Mouse (Mus musculus) neural tube, embryonic 11.5 days (tissue): ENCODE results near the gene Ppp1r18. TPM values are rescaled to one million over a fixed set of nuclear protein-coding genes. Genes with fewer than 3 reads are reported as not detected.

Experiments
- ATAC-seq: fragments of 200-750 bp; cut with Nextera tagmentation; 2 replicates; pipeline ENCODE4 v1.8.0; 2017; ENCODE audit warnings: moderate number of reproducible peaks, mild to moderate bottlenecking, moderate TSS enrichment, moderate library complexity; ENCODE audit not compliant: insufficient read depth, low FRiP score, low TSS enrichment
- DNase-seq: peaks from one replicate; pipeline ENCODE4 v3.0.0-alpha.2; 2015; ENCODE audit warnings: low spot score
- H3K27ac ChIP-seq: fragments of 300-500 bp; sonication (generic); 2 replicates; pipeline ENCODE4 v1.5.1; 2014; ENCODE audit warnings: low read depth, mild to moderate bottlenecking, low read length
- H3K27me3 ChIP-seq: fragments of 300-500 bp; sonication (generic); 2 replicates; pipeline ENCODE4 v1.6.1; 2014; ENCODE audit warnings: mild to moderate bottlenecking, low read length, mixed read lengths; ENCODE audit not compliant: control insufficient read depth, insufficient read depth
- H3K36me3 ChIP-seq: fragments of 300-500 bp; sonication (generic); 2 replicates; pipeline ENCODE4 v1.6.1; 2014; ENCODE audit warnings: mild to moderate bottlenecking, low read length, moderate library complexity, mixed read lengths; ENCODE audit not compliant: control insufficient read depth, insufficient read depth
- H3K4me1 ChIP-seq: fragments of 300-500 bp; sonication (generic); 2 replicates; pipeline ENCODE4 v1.6.1; 2014; ENCODE audit warnings: low read length, mixed read lengths; ENCODE audit not compliant: control insufficient read depth, insufficient read depth
- H3K4me2 ChIP-seq: fragments of 300-500 bp; sonication (generic); 2 replicates; pipeline ENCODE4 v1.6.1; 2014; ENCODE audit warnings: low read depth, mild to moderate bottlenecking, moderate library complexity
- H3K4me3 ChIP-seq: fragments of 300-500 bp; sonication (generic); 2 replicates; pipeline ENCODE4 v1.5.1; 2014; ENCODE audit warnings: low read depth, low read length
- H3K9ac ChIP-seq: fragments of 300-500 bp; sonication (generic); 2 replicates; pipeline ENCODE4 v1.6.1; 2014; ENCODE audit warnings: mild to moderate bottlenecking, low read length
- H3K9me3 ChIP-seq: fragments of 300-500 bp; sonication (generic); 2 replicates; pipeline ENCODE4 v1.6.1; 2016; ENCODE audit warnings: low read length; ENCODE audit not compliant: control insufficient read depth
- WGBS: fragments of 180-500 bp; shearing (Covaris S2); extraction: QIAGEN DNeasy Blood & Tissue Kit; methylation state at CpG from one replicate; pipeline ENCODE4 v1.1.7; 2014; 5-methylcytosine and 5-hydroxymethylcytosine counted together
- polyA plus RNA-seq: library from polyadenylated mRNA; unstranded; fragments of >200 nt; fragmentation: Nextera tagmentation; extraction: Ambion mirVana; gene quantifications from 2 replicates; pipeline ENCODE4 v1.2.1, GENCODE M21; 2014

The Ppp1r18 gene
- polyA plus RNA-seq, 1 experiment from 2014 or later, result 39.3 TPM

DNA sequence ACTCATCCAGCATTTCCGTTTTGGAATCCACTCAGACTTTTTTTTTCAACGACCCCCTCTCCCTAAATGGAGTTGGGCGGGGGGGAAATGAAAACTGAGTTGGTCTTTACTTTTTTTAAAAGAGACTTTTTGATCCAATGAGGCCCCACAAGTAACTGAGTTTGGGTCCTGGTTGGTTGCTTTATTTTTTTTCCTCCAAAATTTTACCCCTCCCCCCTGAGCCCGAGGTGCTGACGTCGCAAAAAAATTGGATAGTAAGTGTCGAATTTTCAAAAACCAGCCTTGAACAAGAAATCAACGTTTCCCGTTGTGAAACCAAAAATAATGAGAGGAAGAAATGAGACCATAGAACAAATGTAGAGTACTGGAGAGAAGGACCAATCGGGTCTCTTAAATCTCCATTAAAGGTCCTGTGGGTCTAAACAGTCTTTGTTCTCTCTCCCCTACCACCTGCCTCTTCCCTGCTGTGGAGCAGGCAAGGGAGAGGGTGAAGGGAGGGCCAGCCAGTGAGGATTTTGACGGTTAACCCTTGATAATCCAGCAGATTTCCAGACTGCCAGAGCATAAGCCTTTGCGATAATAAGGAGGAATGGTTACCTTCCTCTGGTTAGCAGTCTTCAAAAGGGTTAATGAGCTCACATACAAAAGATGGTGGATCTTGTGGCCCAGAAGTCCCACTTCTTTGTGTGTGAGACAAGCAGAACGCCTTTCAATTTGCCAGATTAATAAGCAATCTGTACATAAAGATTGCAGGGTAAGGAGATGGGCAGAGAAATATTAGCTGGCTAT, 52.3 kb downstream of the Ppp1r18 start:
- DNase-seq, result peak; percentile 78
- peak overlapping the region; percentile 98 for H3K9ac ChIP-seq
- peaks cover 12% of the 10 kb centered on the region for H3K4me1 ChIP-seq
- no peaks in the 10 kb centered on the region for H3K27me3 ChIP-seq
- peak overlapping the region; percentile 82 for H3K4me3 ChIP-seq
- under 1% methylated on average over 13 of the region's 13 CpGs for WGBS
- H3K4me2 ChIP-seq, result peak overlapping the region; percentile 92
- peak overlapping the region; percentile 97 for H3K27ac ChIP-seq
- no peaks in the 10 kb centered on the region; the same call in 1 of the 2 replicates for H3K36me3 ChIP-seq
- ATAC-seq, result 0 out of 2 replicates have a peak, but pooled peaks have one; percentile 9
- H3K9me3 ChIP-seq, result no peaks in the 10 kb centered on the region

- no peaks in the 10 kb centered on the region for H3K9me3 ChIP-seq
- ATAC-seq (no peak), DNase-seq (peak; percentile 70)
- 0% methylated on average over 11 of the region's 11 CpGs for WGBS
- H3K9ac ChIP-seq, result peak overlapping the region; percentile 98
- H3K4me2 ChIP-seq, result peak overlapping the region; percentile 92
- peak overlapping the region; percentile 82 for H3K4me3 ChIP-seq
- 0 out of 2 replicates have a peak, but pooled peaks cover 2% of the 10 kb centered on the region for H3K36me3 ChIP-seq
- peak overlapping the region; percentile 97 for H3K27ac ChIP-seq
- H3K4me1 ChIP-seq, result peaks cover 12% of the 10 kb centered on the region
- H3K27me3 ChIP-seq, result no peaks in the 10 kb centered on the region
Measured at GRCm38 (mm10) chr17:35918276-35919059, 53.1 kb downstream of the Ppp1r18 start.

GRCm38 (mm10) chr17:35919060-35919715, 53.8 kb downstream of the Ppp1r18 start:
- WGBS, result 18% methylated on average over 7 of the region's 7 CpGs
- ATAC-seq (peak; percentile 36), DNase-seq (peak; percentile 92)
- H3K4me3 ChIP-seq, result peak overlapping the region; percentile 82
- peak overlapping the region; percentile 97 for H3K27ac ChIP-seq
- no peaks in the 10 kb centered on the region; the same call in 1 of the 2 replicates for H3K9me3 ChIP-seq
- H3K36me3 ChIP-seq, result peaks cover 8% of the 10 kb centered on the region
- H3K4me2 ChIP-seq, result peak overlapping the region; percentile 92
- H3K9ac ChIP-seq, result peak overlapping the region; percentile 98
- H3K4me1 ChIP-seq, result peaks cover 12% of the 10 kb centered on the region
- H3K27me3 ChIP-seq, result no peaks in the 10 kb centered on the region

GRCm38 (mm10) chr17:35919864-35920301, 54.5 kb downstream of the Ppp1r18 start:
- Histone ChIP-seq H3K36me3 (peaks cover 14% of the 10 kb centered on the region), H3K4me1 (peaks cover 12% of the 10 kb centered on the region), H3K9me3 (no peaks in the 10 kb centered on the region; the same call in 1 of the 2 replicates), H3K27ac (peak overlapping the region; percentile 97), H3K4me2 (peak overlapping the region; percentile 92), H3K27me3 (no peaks in the 10 kb centered on the region), H3K4me3 (peak overlapping the region; percentile 82; the same call in 1 of the 2 replicates), H3K9ac (peak overlapping the region; percentile 98)
- 66% methylated on average over 6 of the region's 6 CpGs for WGBS
- DNase-seq (no peak), ATAC-seq (no peak)

- Histone ChIP-seq H3K9ac (no peak overlapping the region; the same call in 1 of the 2 replicates), H3K4me3 (no peak overlapping the region), H3K27me3 (no peaks in the 10 kb centered on the region), H3K27ac (peak overlapping the region; percentile 97), H3K36me3 (peaks cover 14% of the 10 kb centered on the region), H3K9me3 (no peaks in the 10 kb centered on the region; the same call in 1 of the 2 replicates), H3K4me2 (no peak overlapping the region), H3K4me1 (peaks cover 12% of the 10 kb centered on the region)
- ATAC-seq (no peak), DNase-seq (no peak)
- 100% methylated on average over 1 of the region's 1 CpGs for WGBS
Measured at GRCm38 (mm10) chr17:35920384-35920783, 55.0 kb downstream of the Ppp1r18 start.

GRCm38 (mm10) chr17:35920862-35921562, 55.6 kb downstream of the Ppp1r18 start:
- Histone ChIP-seq H3K9me3 (no peaks in the 10 kb centered on the region; the same call in 1 of the 2 replicates), H3K4me2 (no peak overlapping the region; the same call in 1 of the 2 replicates), H3K36me3 (peaks cover 14% of the 10 kb centered on the region), H3K27ac (0 out of 2 replicates have a peak overlapping the region, but pooled peaks have one; percentile 17), H3K4me1 (peaks cover 12% of the 10 kb centered on the region), H3K27me3 (no peaks in the 10 kb centered on the region), H3K9ac (no peak overlapping the region), H3K4me3 (no peak overlapping the region)
- ATAC-seq (no peak), DNase-seq (peak; percentile 46)
- WGBS, result 82% methylated on average over 5 of the region's 5 CpGs

- H3K27ac ChIP-seq, result no peak overlapping the region
- 92% methylated on average over 4 of the region's 4 CpGs for WGBS
- H3K9me3 ChIP-seq, result no peaks in the 10 kb centered on the region; the same call in 1 of the 2 replicates
- H3K36me3 ChIP-seq, result peaks cover 18% of the 10 kb centered on the region
- no peaks in the 10 kb centered on the region for H3K27me3 ChIP-seq
- H3K4me3 ChIP-seq, result no peak overlapping the region
- H3K9ac ChIP-seq, result no peak overlapping the region
- peaks cover 12% of the 10 kb centered on the region for H3K4me1 ChIP-seq
- ATAC-seq (no peak), DNase-seq (no peak)
- no peak overlapping the region for H3K4me2 ChIP-seq
Measured at GRCm38 (mm10) chr17:35921710-35922109, 56.3 kb downstream of the Ppp1r18 start.

- ATAC-seq, result no peak
- 89% methylated on average over 3 of the region's 3 CpGs for WGBS
- no peak overlapping the region for H3K27ac ChIP-seq
- H3K4me3 ChIP-seq, result no peak overlapping the region
- H3K36me3 ChIP-seq, result peaks cover 19% of the 10 kb centered on the region
- no peaks in the 10 kb centered on the region for H3K27me3 ChIP-seq
- no peak for DNase-seq
- no peak overlapping the region for H3K9ac ChIP-seq
- H3K4me1 ChIP-seq, result peaks cover 12% of the 10 kb centered on the region
- no peaks in the 10 kb centered on the region; the same call in 1 of the 2 replicates for H3K9me3 ChIP-seq
- no peak overlapping the region for H3K4me2 ChIP-seq
Measured at GRCm38 (mm10) chr17:35922566-35922965, 57.2 kb downstream of the Ppp1r18 start.
